Mouse (Mus musculus) neural tube, embryonic 12.5 days (tissue): Measurements from ENCODE around the gene Dlgap5. TPM values are rescaled to one million over a fixed set of nuclear protein-coding genes. Genes with fewer than 3 reads are reported as not detected.

ENCODE experiments used
- ATAC-seq: fragments of 200-750 bp; cut with Nextera tagmentation; 2 replicates; pipeline ENCODE4 v1.8.0; 2017; ENCODE audit warnings: low read depth, mild to moderate bottlenecking, moderate TSS enrichment, moderate library complexity; ENCODE audit not compliant: low FRiP score
- H3K27ac ChIP-seq: fragments of 300-500 bp; sonication (generic); 2 replicates; pipeline ENCODE4 v1.5.1; 2016
- H3K27me3 ChIP-seq: fragments of 300-500 bp; sonication (generic); replicated peaks from 2 replicates; pipeline ENCODE4 v1.6.1; 2016; ENCODE audit warnings: mild to moderate bottlenecking
- H3K36me3 ChIP-seq: fragments of 300-500 bp; sonication (generic); 2 replicates; pipeline ENCODE4 v1.6.1; 2016; ENCODE audit warnings: mild to moderate bottlenecking
- H3K4me1 ChIP-seq: fragments of 300-500 bp; sonication (generic); 2 replicates; pipeline ENCODE4 v1.6.1; 2016
- H3K4me2 ChIP-seq: fragments of 300-500 bp; sonication (generic); replicated peaks from 2 replicates; pipeline ENCODE4 v1.6.1; 2016; ENCODE audit warnings: mild to moderate bottlenecking
- H3K4me3 ChIP-seq: fragments of 300-500 bp; sonication (generic); 2 replicates; pipeline ENCODE4 v1.5.1; 2016
- H3K9ac ChIP-seq: fragments of 300-500 bp; sonication (generic); 2 replicates; pipeline ENCODE4 v1.6.1; 2016; ENCODE audit warnings: mild to moderate bottlenecking
- H3K9me3 ChIP-seq: fragments of 300-500 bp; sonication (generic); 2 replicates; pipeline ENCODE4 v1.6.1; 2016; ENCODE audit warnings: mild to moderate bottlenecking
- WGBS: fragments of 180-500 bp; shearing (Covaris S2); methylation state at CpG from one replicate; pipeline ENCODE4 v1.1.7; 2016; 5-methylcytosine and 5-hydroxymethylcytosine counted together
- polyA plus RNA-seq: library from polyadenylated mRNA; unstranded; fragments of >200 nt; fragmentation: Nextera tagmentation; extraction: Ambion mirVana; gene quantifications from 2 replicates; pipeline ENCODE4 v1.2.1, GENCODE M21; 2016

The Dlgap5 gene
- polyA plus RNA-seq, 1 experiment from 2014 or later: 40.0 TPM

DNA sequence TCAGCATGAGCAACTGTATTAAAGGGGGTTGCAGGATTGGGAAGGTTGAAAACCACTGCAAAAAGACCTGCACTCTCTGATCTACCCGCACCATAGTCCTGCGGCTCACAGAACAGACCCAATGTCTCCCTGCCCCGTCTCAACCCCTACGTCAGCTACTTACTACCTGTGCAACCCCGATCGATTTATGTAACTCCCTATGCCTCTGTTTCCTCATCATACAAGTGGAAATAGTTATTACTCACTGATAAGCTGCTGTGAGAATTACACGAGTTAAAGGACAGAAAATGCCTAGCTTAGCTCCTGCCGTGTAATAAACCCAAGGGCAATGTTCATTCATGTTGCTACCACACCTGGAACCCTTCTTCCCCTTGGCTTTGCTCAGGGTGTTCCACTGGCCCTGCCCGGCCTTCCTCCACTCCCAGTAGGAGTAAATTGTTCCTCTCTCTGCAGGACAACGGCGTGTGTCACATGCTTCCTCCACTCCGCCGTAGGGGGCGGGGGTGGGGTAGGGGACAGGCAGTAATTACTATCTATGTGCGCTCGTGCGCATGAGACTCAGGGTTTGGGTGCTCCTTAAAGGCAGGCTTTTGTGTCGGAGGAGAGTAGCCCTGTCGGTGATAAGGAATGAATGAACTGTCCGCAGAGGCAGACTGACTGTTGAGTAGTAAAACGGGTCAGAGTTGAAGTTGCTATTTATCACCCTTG lies 53.3 kb downstream of the Dlgap5 start:
- no peaks in the 10 kb centered on the region for H3K27me3 ChIP-seq
- H3K9me3 ChIP-seq: no peaks in the 10 kb centered on the region
- peak overlapping the region; percentile 4; the same call in 1 of the 2 replicates for H3K4me3 ChIP-seq
- H3K9ac ChIP-seq: no peak overlapping the region
- H3K36me3 ChIP-seq: no peaks in the 10 kb centered on the region
- peaks cover 6% of the 10 kb centered on the region for H3K4me1 ChIP-seq
- 36% methylated on average over 21 of the region's 21 CpGs for WGBS
- peak overlapping the region; percentile 48 for H3K4me2 ChIP-seq
- ATAC-seq: peak; percentile 65
- no peak overlapping the region for H3K27ac ChIP-seq

DNA sequence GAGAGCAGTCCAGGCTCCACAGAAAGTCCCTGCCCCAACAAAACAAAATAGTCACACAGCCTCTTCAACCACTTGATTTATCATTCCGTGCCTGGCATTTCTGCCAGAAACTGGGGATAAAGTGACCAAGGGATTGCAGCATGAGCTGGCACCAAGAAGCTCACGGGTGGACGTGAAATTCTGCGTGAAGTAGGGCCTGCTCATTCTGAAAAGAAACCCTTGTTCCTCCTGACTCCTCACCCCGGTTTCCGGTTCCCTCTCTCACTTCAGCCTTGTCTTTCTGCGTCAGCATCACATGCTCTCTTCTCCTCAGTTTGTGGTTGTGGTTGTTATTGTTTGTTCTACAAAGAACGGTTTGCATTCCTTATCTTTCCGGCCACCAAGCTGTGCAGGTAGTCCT lies 56.3 kb downstream of the Dlgap5 start:
- Histone ChIP-seq H3K36me3 (no peaks in the 10 kb centered on the region), H3K9ac (no peak overlapping the region), H3K27ac (no peak overlapping the region), H3K4me3 (no peak overlapping the region), H3K9me3 (no peaks in the 10 kb centered on the region), H3K4me1 (peaks cover 6% of the 10 kb centered on the region), H3K27me3 (no peaks in the 10 kb centered on the region), H3K4me2 (no peak overlapping the region)
- no peak for ATAC-seq
- 88% methylated on average over 9 of the region's 9 CpGs for WGBS

DNA sequence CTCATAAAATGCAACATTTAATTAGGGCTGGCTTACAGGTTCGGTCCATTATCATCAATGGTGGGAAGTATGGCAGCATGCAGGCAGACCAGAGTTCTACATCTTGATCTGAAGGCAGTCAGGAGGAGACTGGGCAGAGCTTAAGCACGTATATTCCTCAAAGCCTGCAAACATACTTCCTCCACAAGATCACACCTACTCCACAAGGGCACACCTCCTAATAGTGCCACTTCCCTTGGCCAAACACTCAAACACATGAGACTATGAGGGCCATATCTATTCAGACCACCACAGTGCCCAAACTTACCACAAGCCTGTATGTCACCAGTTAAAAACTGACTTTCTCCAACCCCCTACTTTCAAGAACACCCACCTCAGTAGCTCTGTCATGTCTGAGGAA lies 56.8 kb downstream of the Dlgap5 start:
- no peak for ATAC-seq
- Histone ChIP-seq H3K9ac (no peak overlapping the region), H3K36me3 (no peaks in the 10 kb centered on the region), H3K27ac (no peak overlapping the region), H3K4me3 (no peak overlapping the region), H3K27me3 (no peaks in the 10 kb centered on the region), H3K4me1 (peaks cover 6% of the 10 kb centered on the region), H3K9me3 (no peaks in the 10 kb centered on the region), H3K4me2 (no peak overlapping the region)
- 88% methylated on average over 2 of the region's 2 CpGs for WGBS

DNA sequence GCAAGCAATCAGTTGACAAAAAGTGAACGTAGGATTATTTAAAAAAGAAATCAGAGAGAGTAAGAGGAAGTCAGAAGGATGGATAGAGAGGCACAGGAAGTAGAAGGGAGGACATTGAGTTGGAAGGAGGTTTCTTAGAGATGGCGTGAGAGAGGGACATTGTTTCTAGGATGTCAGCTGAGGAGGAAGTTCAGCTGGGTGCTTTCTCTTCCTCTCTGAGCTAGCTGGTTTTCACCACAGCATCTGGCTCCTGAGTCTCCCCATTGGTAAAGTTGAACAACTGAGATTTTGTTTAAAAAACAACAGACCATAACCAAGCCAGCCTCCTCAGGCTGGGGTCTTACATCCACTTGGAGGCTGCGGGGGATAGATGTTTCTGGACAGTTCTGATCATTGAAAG lies 58.6 kb downstream of the Dlgap5 start:
- Histone ChIP-seq H3K9ac (no peak overlapping the region), H3K27me3 (no peaks in the 10 kb centered on the region), H3K4me1 (no peaks in the 10 kb centered on the region), H3K36me3 (no peaks in the 10 kb centered on the region), H3K4me3 (no peak overlapping the region), H3K9me3 (no peaks in the 10 kb centered on the region), H3K4me2 (no peak overlapping the region), H3K27ac (no peak overlapping the region)
- no peak for ATAC-seq
- WGBS: 82% methylated on average over 3 of the region's 3 CpGs

DNA sequence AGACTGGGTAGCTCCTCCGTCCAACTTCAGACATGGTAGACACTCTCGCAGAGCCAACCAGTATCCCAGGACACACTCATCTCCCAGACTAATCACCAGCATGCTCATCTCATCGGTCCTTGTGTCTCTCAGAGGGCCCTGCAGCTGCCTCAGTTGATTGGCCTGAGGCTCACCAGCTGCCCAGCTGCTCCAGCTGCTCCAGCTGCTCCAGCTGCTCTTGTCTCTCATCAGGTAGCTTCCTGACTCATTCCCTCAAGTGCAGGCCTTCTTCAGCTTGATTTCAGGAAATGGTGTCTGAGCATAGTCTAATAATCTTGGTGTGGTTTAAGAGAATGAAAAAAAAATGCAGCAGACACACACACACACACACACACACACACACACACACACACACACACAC lies 61.6 kb downstream of the Dlgap5 start:
- no peak overlapping the region for H3K27ac ChIP-seq
- no peak overlapping the region for H3K9ac ChIP-seq
- H3K27me3 ChIP-seq: no peaks in the 10 kb centered on the region
- H3K4me2 ChIP-seq: no peak overlapping the region
- no peak overlapping the region for H3K4me3 ChIP-seq
- no peaks in the 10 kb centered on the region for H3K9me3 ChIP-seq
- whole genome bisulfite sequencing: 87% methylated on average over 3 of the region's 3 CpGs
- no peaks in the 10 kb centered on the region for H3K4me1 ChIP-seq
- H3K36me3 ChIP-seq: no peaks in the 10 kb centered on the region
- ATAC-seq: no peak

DNA sequence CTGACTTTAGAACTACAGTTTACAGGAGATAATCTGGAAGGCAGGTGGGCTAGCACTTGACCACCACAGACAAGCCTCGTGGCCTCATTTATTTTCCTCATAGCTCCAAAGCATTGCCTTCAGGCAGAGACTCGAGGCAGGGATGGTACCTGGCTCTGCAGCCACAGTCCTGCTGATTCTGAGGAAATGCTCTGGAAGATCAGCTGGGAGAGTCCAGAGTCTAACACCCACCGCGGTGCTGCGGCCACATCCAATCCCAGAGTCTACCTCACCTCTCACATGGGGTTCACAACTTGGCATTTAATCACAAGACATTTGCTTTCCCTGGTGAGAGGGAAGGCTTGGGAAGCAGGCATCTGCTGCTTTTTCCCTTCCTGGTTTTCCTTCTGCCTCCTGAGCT lies 63.3 kb downstream of the Dlgap5 start:
- Histone ChIP-seq H3K9me3 (no peaks in the 10 kb centered on the region), H3K4me1 (no peaks in the 10 kb centered on the region), H3K27me3 (no peaks in the 10 kb centered on the region), H3K4me3 (no peak overlapping the region), H3K4me2 (no peak overlapping the region), H3K9ac (no peak overlapping the region), H3K27ac (no peak overlapping the region), H3K36me3 (no peaks in the 10 kb centered on the region)
- ATAC-seq: no peak
- WGBS: 78% methylated on average over 5 of the region's 5 CpGs

DNA sequence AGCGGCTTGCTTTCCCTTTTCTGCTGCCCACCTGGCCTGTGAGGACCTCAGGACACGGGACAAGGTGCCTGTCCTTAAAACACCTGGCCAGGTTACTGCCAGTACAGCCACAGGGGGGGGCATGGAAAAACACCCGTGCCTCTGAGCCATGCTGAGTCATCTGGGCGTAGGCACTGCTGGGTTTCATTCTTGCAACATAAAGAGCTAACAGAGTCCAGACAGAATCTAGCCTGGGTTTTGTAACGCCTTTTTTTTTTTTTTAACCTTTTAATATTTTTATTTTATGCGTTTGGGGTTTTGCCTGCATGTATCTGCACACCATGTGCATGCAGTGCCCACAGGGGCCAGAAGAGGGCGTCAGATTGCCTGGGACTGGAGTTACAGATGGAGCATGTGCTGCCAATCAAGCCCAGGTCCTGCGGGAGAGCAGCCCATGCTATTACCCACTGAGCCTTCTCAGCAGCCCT lies 64.1 kb downstream of the Dlgap5 start:
- H3K36me3 ChIP-seq: no peaks in the 10 kb centered on the region
- H3K4me2 ChIP-seq: no peak overlapping the region
- ATAC-seq: no peak
- no peak overlapping the region for H3K27ac ChIP-seq
- no peaks in the 10 kb centered on the region for H3K9me3 ChIP-seq
- no peaks in the 10 kb centered on the region for H3K27me3 ChIP-seq
- no peak overlapping the region for H3K9ac ChIP-seq
- 69% methylated on average over 8 of the region's 8 CpGs for WGBS
- no peak overlapping the region for H3K4me3 ChIP-seq
- H3K4me1 ChIP-seq: no peaks in the 10 kb centered on the region

DNA sequence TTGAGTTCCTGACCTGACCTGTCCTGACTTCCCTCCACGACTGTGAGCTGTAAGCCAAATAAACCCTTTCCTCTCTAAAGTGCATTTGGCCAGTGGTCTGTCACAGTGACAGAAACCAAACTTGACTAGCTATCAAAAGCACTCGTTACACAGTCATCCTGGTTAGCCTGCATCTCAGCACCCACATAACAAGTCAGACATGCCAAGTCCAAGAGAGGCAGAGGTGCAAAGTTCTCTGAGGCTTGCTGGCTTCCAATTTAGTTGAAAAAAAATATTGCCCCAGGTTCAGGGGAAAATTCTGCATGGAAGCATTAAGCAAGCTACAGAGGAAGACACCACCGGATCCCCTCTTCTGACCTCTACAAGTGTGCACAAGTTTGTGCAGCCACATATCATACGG lies 65.0 kb downstream of the Dlgap5 start:
- Histone ChIP-seq H3K9me3 (no peaks in the 10 kb centered on the region), H3K27ac (no peak overlapping the region), H3K4me3 (no peak overlapping the region), H3K4me2 (no peak overlapping the region), H3K4me1 (no peaks in the 10 kb centered on the region), H3K36me3 (no peaks in the 10 kb centered on the region), H3K9ac (no peak overlapping the region), H3K27me3 (no peaks in the 10 kb centered on the region)
- WGBS: 91% methylated on average over 4 of the region's 4 CpGs
- no peak for ATAC-seq

DNA sequence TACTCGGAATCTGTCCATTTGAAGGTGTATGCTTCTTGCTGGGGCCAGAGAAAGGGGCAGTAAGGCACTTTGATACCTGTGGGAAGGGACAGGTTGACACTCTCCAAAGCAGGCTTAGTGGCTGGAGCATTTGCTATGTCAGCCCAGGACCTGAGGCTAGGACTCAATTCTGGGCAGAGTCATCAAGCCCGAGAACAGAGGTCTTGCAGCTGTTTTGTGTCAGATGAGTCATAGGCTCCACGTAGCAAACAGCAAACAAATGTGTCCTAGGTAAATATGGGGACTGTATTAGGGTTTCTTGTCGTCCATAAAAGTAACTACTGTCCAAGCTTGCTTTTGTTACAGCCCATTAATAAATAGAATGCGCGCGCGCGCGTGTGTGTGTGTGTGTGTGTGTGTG lies 65.9 kb downstream of the Dlgap5 start:
- Histone ChIP-seq H3K9me3 (no peaks in the 10 kb centered on the region), H3K4me3 (no peak overlapping the region), H3K36me3 (no peaks in the 10 kb centered on the region), H3K4me1 (no peaks in the 10 kb centered on the region), H3K27ac (no peak overlapping the region), H3K27me3 (no peaks in the 10 kb centered on the region), H3K9ac (no peak overlapping the region), H3K4me2 (no peak overlapping the region)
- no peak for ATAC-seq
- WGBS: 91% methylated on average over 10 of the region's 10 CpGs

DNA sequence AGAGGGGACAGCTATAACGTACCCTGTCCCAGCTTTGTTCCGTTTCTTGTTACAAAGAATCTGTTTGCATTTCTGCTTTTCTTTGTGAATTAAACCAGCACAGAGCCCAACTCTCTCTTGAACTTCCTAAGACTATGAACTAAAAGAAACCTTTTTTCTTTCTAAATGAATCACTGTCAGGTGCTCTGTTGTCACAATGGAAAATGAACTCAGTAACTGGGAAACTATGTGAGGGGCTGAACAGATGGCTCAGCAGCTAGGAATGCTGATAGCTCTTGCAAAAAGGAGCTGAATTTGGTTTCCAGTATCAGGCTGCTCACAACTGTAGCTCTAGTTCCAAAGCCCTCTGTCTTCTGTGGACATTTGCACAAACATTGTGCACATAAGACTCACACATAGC lies 67.2 kb downstream of the Dlgap5 start:
- no peaks in the 10 kb centered on the region for H3K4me1 ChIP-seq
- H3K4me2 ChIP-seq: no peak overlapping the region
- 82% methylated on average over 2 of the region's 2 CpGs for WGBS
- H3K9ac ChIP-seq: no peak overlapping the region
- H3K36me3 ChIP-seq: no peaks in the 10 kb centered on the region
- no peaks in the 10 kb centered on the region for H3K27me3 ChIP-seq
- no peak for ATAC-seq
- H3K27ac ChIP-seq: no peak overlapping the region
- no peak overlapping the region for H3K4me3 ChIP-seq
- no peaks in the 10 kb centered on the region for H3K9me3 ChIP-seq

DNA sequence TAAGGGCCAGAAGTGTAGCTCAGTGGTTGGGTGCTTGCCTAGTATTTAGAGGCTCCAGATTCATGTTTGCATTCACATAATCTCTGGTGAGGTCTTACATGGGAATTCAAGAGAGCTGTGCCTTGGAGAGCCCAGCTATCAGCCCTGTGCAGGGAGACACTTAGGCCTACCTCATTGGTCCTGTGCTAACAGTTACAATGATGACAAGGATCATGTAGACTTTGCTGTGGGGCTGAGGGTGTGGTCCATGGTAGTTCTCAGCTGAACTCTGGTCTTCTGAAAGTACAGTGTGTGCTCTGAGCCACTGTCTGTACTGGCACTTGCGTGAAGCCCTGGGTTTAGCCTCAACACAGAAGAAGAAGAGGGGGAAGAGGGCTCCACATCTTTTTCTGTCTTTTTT lies 71.5 kb downstream of the Dlgap5 start:
- Histone ChIP-seq H3K36me3 (no peaks in the 10 kb centered on the region), H3K27ac (no peak overlapping the region), H3K9me3 (no peaks in the 10 kb centered on the region), H3K4me2 (no peak overlapping the region), H3K4me1 (no peaks in the 10 kb centered on the region; the same call in 1 of the 2 replicates), H3K4me3 (no peak overlapping the region), H3K27me3 (no peaks in the 10 kb centered on the region), H3K9ac (no peak overlapping the region)
- ATAC-seq: no peak
- WGBS: 82% methylated on average over 1 of the region's 1 CpGs

DNA sequence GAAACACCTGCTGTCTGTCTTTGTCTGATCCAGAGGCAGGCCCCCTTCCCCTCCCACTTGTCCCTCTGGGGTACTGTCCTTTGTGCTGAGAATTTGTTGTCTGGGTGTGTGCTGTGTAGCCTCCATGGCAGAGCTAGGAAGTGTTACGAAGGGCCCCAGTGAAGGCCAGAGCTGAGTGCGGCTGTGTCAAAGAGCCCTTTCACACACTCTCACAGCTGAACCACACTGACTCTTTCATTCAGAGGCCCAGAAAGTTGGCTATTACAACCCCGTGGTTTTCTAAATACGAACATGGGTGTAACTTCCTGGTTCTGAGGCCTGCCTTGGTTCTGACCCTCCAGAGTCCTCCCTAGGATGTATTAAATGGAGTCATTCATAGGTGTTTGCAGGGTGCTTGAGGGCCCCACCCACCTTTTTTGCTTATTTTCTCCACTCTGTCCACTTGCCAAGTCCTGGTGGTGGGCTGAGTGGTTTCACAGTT lies 76.4 kb downstream of the Dlgap5 start:
- Histone ChIP-seq H3K36me3 (no peaks in the 10 kb centered on the region), H3K4me2 (no peak overlapping the region), H3K27me3 (no peaks in the 10 kb centered on the region), H3K4me1 (no peaks in the 10 kb centered on the region; the same call in 1 of the 2 replicates), H3K27ac (no peak overlapping the region), H3K9ac (no peak overlapping the region), H3K9me3 (no peaks in the 10 kb centered on the region), H3K4me3 (no peak overlapping the region)
- ATAC-seq: no peak
- 62% methylated on average over 4 of the region's 4 CpGs for WGBS
